Mouse (Mus musculus) stomach, postnatal 0 days (tissue): ENCODE results near the gene Btbd9. TPM values are rescaled to one million over a fixed set of nuclear protein-coding genes. Genes with fewer than 3 reads are reported as not detected.

Experiments used
- ATAC-seq: fragments of 200-750 bp; cut with Nextera tagmentation; 2 replicates; pipeline ENCODE4 v1.8.0; 2017; ENCODE audit not compliant: low FRiP score, low TSS enrichment
- DNase-seq: peaks from one replicate; pipeline ENCODE4 v3.0.0-alpha.2; 2016; ENCODE audit warnings: low spot score
- H3K27ac ChIP-seq: fragments of 300-500 bp; sonication (generic); replicated peaks from 2 replicates; pipeline ENCODE4 v1.5.1; 2014; ENCODE audit warnings: mild to moderate bottlenecking, control low read depth
- H3K27me3 ChIP-seq: fragments of 300-500 bp; sonication (generic); 2 replicates; pipeline ENCODE4 v1.6.1; 2014; ENCODE audit warnings: low read length; ENCODE audit not compliant: control insufficient read depth, insufficient read depth
- H3K36me3 ChIP-seq: fragments of 300-500 bp; sonication (generic); 2 replicates; pipeline ENCODE4 v1.6.1; 2014; ENCODE audit warnings: low read length, mixed read lengths; ENCODE audit not compliant: control insufficient read depth, insufficient read depth
- H3K4me1 ChIP-seq: fragments of 300-500 bp; sonication (generic); replicated peaks from 2 replicates; pipeline ENCODE4 v1.6.1; 2014; ENCODE audit warnings: antibody characterized with exemption; ENCODE audit not compliant: control insufficient read depth, insufficient read depth
- H3K4me2 ChIP-seq: fragments of 300-500 bp; sonication (generic); replicated peaks from 2 replicates; pipeline ENCODE4 v1.6.1; 2014; ENCODE audit warnings: low read depth, mild to moderate bottlenecking, control low read depth, moderate library complexity
- H3K4me3 ChIP-seq: fragments of 300-500 bp; sonication (generic); 2 replicates; pipeline ENCODE4 v1.5.1; 2014; ENCODE audit warnings: low read depth, low read length, control low read depth
- H3K9ac ChIP-seq: fragments of 300-500 bp; sonication (generic); 2 replicates; pipeline ENCODE4 v1.6.1; 2014; ENCODE audit warnings: mild to moderate bottlenecking, low read length, control low read depth, mixed read lengths
- H3K9me3 ChIP-seq: fragments of 300-500 bp; sonication (generic); 2 replicates; pipeline ENCODE4 v1.6.1; 2016; ENCODE audit warnings: low read length; ENCODE audit not compliant: control insufficient read depth
- CTCF ChIP-seq: IDR thresholded peaks from 2 replicates; pipeline ENCODE4 v1.5.1; 2016; ENCODE audit warnings: antibody characterized with exemption, low read depth, mild to moderate bottlenecking, moderate library complexity
- EP300 ChIP-seq: optimal IDR thresholded peaks from 2 replicates; pipeline ENCODE3; 2016; ENCODE audit warnings: antibody characterized with exemption
- WGBS: fragments of 180-500 bp; shearing (Covaris S2); extraction: QIAGEN DNeasy Blood & Tissue Kit; methylation state at CpG from one replicate; pipeline ENCODE4 v1.1.7; 2014; 5-methylcytosine and 5-hydroxymethylcytosine counted together
- polyA plus RNA-seq: library from polyadenylated mRNA; unstranded; fragments of >200 nt; fragmentation: Nextera tagmentation; extraction: Ambion mirVana; gene quantifications from 2 replicates; pipeline ENCODE4 v1.2.1, GENCODE M21; 2015

The Btbd9 gene
- polyA plus RNA-seq, 1 experiment from 2014 or later: 34.6 TPM

GRCm38 (mm10) chr17:30359392-30359791, 216.9 kb downstream of the Btbd9 start:
- Histone ChIP-seq H3K4me3 (no peak overlapping the region), H3K4me1 (0 out of 2 replicates have a peak, but pooled peaks cover 3% of the 10 kb centered on the region), H3K36me3 (no peaks in the 10 kb centered on the region), H3K9me3 (no peaks in the 10 kb centered on the region), H3K27me3 (no peaks in the 10 kb centered on the region), H3K9ac (no peak overlapping the region), H3K27ac (no peak overlapping the region), H3K4me2 (no peak overlapping the region)
- TF ChIP-seq EP300 (no peak), CTCF (no peak)
- ATAC-seq (no peak), DNase-seq (no peak)
- WGBS: 71% methylated on average over 5 of the region's 5 CpGs

DNA sequence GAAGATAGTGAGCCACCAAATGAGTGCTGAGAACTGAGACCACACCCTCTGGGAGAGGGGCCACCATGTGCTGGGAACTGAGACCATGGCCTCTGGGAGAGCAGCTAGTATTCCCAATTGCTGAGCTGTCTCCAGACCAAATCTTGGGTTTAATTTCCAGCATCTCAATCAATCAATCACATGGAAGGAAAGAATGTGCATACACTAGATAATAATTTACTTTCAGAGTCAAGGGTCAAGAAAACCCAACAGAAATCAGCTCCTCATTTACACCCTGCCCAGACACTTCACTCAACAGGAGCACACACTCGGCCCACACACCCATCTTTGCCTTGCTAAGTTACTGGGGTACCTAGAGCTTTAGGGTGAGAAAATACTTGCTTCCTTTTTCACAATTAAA, 220.9 kb downstream of the Btbd9 start:
- DNase-seq (no peak), ATAC-seq (no peak)
- TF ChIP-seq EP300 (no peak), CTCF (no peak)
- no peak overlapping the region for H3K4me2 ChIP-seq
- H3K4me1 ChIP-seq: no peaks in the 10 kb centered on the region
- no peak overlapping the region for H3K27ac ChIP-seq
- no peak overlapping the region for H3K4me3 ChIP-seq
- WGBS: 86% methylated on average over 1 of the region's 1 CpGs
- H3K36me3 ChIP-seq: no peaks in the 10 kb centered on the region
- no peaks in the 10 kb centered on the region for H3K27me3 ChIP-seq
- no peaks in the 10 kb centered on the region for H3K9me3 ChIP-seq
- H3K9ac ChIP-seq: no peak overlapping the region

DNA sequence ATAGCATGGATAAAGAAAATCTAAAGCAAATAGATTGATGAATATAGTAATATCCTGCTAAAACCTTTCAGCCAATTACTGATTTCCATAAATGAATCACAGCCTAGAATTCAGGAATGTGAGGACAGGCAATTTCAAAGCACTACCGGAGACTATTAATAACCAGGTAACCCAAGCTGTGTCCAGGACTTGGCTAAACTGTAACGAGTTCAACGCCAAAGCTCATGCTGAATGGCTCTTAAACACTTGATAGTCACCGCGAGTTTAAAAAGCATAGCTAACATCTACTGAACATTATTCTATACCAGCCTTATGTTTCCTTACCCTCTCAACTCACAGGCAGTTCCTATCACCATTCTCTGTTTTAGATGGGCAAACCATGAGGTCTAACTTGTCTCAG, 221.9 kb downstream of the Btbd9 start:
- Histone ChIP-seq H3K4me3 (no peak overlapping the region), H3K27ac (no peak overlapping the region), H3K4me2 (no peak overlapping the region), H3K4me1 (no peaks in the 10 kb centered on the region), H3K36me3 (no peaks in the 10 kb centered on the region), H3K27me3 (no peaks in the 10 kb centered on the region), H3K9me3 (no peaks in the 10 kb centered on the region), H3K9ac (no peak overlapping the region)
- ATAC-seq: no peak
- 86% methylated on average over 5 of the region's 5 CpGs for WGBS
- DNase-seq: no peak
- TF ChIP-seq EP300: no peak
- TF ChIP-seq CTCF: no peak

DNA sequence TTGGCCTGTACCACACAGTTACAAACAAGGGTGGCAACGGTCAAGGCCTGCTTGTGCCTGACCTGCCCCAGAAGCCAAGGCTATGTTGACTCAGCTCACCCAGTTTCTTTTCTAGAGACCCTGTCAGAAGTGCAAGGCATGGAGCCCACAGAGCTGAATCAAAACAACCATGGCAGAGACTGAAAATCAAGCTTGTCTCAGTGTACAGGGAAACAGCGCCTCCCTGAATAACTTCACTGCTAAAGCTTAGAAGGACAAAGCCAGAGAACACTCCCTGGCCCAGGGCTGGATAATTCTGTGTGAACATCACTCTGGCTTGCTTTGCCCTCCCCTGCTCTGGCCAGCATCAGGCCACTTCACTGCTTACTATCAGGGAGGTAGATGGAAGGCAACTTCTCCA, 228.3 kb downstream of the Btbd9 start:
- Histone ChIP-seq H3K4me2 (no peak overlapping the region), H3K9ac (no peak overlapping the region), H3K27me3 (no peaks in the 10 kb centered on the region), H3K36me3 (no peaks in the 10 kb centered on the region), H3K27ac (no peak overlapping the region), H3K4me1 (no peaks in the 10 kb centered on the region), H3K4me3 (no peak overlapping the region), H3K9me3 (no peaks in the 10 kb centered on the region)
- DNase-seq: no peak
- 70% methylated on average over 2 of the region's 2 CpGs for WGBS
- no peak for ATAC-seq
- no peak; the same call in 1 of the 2 replicates for TF ChIP-seq CTCF
- no peak for TF ChIP-seq EP300

DNA sequence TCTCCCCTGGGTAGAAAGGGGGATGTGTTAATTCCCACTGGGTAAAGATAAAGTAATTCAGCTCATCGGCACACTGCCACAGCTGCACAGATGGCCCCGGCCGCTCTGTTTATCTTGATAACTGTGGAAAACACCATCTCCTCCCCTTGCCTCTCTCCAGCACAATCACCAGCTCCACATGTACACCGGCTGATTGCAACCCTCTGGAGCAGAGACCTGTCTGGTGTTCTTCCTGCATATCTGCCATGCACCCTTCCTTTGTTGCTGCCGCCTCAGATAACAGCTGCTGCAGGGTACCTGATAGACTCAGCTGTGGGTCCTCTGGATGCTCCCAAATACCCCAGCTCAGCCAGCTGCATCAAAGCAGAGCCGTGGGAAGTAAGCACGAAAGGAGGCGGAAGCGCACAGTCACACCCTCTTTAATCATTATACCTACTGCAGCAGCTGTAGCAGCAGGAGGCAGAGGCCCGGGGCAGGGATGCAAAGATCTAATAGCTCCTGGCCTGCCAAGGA, 229.1 kb downstream of the Btbd9 start:
- Histone ChIP-seq H3K36me3 (no peaks in the 10 kb centered on the region), H3K4me2 (no peak overlapping the region), H3K4me3 (no peak overlapping the region), H3K9me3 (no peaks in the 10 kb centered on the region), H3K4me1 (no peaks in the 10 kb centered on the region), H3K9ac (no peak overlapping the region), H3K27ac (no peak overlapping the region), H3K27me3 (no peaks in the 10 kb centered on the region)
- TF ChIP-seq CTCF: no peak
- no peak for TF ChIP-seq EP300
- ATAC-seq (peak; percentile 54; the same call in 1 of the 2 replicates), DNase-seq (peak; percentile 37)
- WGBS: 25% methylated on average over 10 of the region's 10 CpGs

DNA sequence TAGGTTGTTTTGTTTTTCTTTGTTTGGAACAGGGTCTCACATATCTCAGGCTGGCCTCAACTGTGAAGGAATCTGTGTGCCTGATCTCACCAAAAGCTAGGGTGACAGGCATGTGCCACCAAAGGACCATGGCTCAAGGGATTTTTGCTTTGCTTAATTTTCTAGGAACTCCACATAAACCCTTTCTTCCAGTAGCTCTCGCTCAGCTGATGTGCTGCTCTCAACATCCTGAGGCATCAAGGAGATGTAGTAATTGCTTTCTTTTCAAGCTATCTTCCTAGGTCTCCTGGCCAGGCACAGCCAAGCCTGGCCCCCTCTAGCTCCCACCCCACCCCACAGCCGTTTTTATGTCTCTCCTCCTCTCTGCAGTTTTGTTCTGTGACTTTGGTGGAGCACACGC, 231.3 kb downstream of the Btbd9 start:
- Histone ChIP-seq H3K36me3 (no peaks in the 10 kb centered on the region), H3K9ac (no peak overlapping the region), H3K9me3 (no peaks in the 10 kb centered on the region), H3K4me1 (no peaks in the 10 kb centered on the region; the same call in 1 of the 2 replicates), H3K4me2 (no peak overlapping the region), H3K27me3 (no peaks in the 10 kb centered on the region), H3K4me3 (no peak overlapping the region), H3K27ac (no peak overlapping the region)
- TF ChIP-seq CTCF: no peak
- TF ChIP-seq EP300: no peak
- WGBS: 69% methylated on average over 3 of the region's 3 CpGs
- DNase-seq: no peak
- no peak for ATAC-seq
